Comparison of ENCODE assay signal across 8 mouse cellular contexts in the genomic region with DNA sequence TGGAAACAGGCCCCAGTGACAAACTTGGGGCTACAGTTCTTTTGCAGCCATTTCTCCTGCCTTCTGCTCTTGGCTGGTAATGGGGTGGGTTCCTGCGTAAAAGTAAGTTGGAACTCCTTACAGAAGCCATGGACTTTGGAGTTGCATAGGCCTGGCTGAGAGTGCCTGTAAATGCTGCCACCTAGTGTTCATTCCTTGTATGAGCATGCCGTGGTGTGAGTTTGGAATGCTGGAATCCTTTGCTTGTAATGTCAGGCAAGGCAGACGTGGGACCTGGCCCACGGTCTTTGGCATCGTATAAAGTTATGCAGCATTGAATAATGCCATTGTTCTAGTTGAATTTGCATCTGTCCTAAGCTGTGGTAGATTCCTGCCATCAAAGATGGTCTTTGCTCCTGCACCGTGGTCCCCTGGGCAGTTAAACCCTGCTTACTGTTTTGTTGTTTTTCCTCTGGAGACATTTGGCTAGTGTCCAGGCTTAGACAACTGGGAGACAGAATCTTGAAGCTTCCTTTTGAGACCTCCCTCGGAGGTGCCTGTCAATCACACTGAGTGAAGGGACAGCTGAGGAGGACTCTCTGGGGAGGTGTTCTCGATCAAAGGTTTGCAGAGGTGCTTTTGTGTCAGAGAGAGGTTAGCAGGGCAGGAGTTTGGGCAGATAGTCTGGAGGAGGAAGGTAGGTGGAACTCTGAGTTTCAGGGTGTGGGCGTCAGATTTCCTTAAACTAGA. TPM values are rescaled to one million over a fixed set of nuclear protein-coding genes. Genes with fewer than 3 reads are reported as not detected.
DNase-seq lines count a peak whose midpoint lies in the region; ATAC-seq lines count a peak whose summit lies in the region.

No protein-coding gene starts in this region.

- DNase-seq in urinary bladder, postnatal 25 days (ENCODE audit: low spot score) = peak; percentile 48
- no peak for DNase-seq in urinary bladder, adult 2 months (ENCODE audit: low spot score)
- peak; percentile 35 for DNase-seq in cerebellum, adult 9-11 months
- DNase-seq in frontal cortex, adult 2 months (ENCODE audit: extremely low spot score in 1 of 2, low spot score in 1 of 2) = peak; percentile 49 to 89
- DNase-seq in induced T-regulatory cell, adult 2 months (ENCODE audit: low read depth) = peak; percentile 72
- DNase-seq in left cerebral cortex, adult 18-20 months (ENCODE audit: low spot score in 2 of 2) = peak; percentile 75 to 76
- DNase-seq in skeletal muscle tissue, adult 2 months (ENCODE audit: low read depth, low spot score) = peak; percentile 61

- ATAC-seq in megakaryocyte-erythroid progenitor cell, adult 5-6 weeks (replicated peaks; ENCODE audit: low FRiP score, low TSS enrichment, poor library complexity, severe bottlenecking) = peak; percentile 41; the same call in 1 of the 2 replicates

RNA-seq across cellular contexts. Expression of gene Vwf, which starts 58.1 kb away (rescaled TPM):
- 37.8 and 57.5 TPM in 2 replicates for polyA plus RNA-seq in urinary bladder, adult 2 months (2012; rRNA removed)
- polyA plus RNA-seq in frontal cortex, adult 2 months (2012; rRNA removed) = 20.2 and 21.5 TPM in 2 replicates
- total RNA-seq in left cerebral cortex, adult 18-20 months (2021) = 10 to 100 TPM; 14.8 to 24.1 TPM
- total RNA-seq in megakaryocyte-erythroid progenitor cell, adult 5-6 weeks (2014; fragmentation: Nextera tagmentation) = 11.0 and 14.9 TPM in 2 replicates
- total RNA-seq in megakaryocyte-erythroid progenitor cell, adult 5-6 weeks (2017) = 5.5 and 9.3 TPM in 2 replicates
